Mouse (Mus musculus): ENCODE measurements around the gene Olfr315. TPM values are rescaled to one million over a fixed set of nuclear protein-coding genes. Genes with fewer than 3 reads are reported as not detected.

Gene Olfr315
- polyA plus RNA-seq (2012; rRNA removed; ENCODE audit: low replicate concordance), result not detected in 2 replicates

GRCm38 (mm10) chr11:58772888-58773287, at the start of gene Olfr315:
Gene Olfr315 (plus strand): TSS chr11:58773188.

GRCm38 (mm10) chr11:58723914-58724313, 49.1 kb upstream of the Olfr315 start, which contains the start of gene Olfr318:
Gene Olfr318 (minus strand): TSS chr11:58724014.

GRCm38 (mm10) chr11:58738792-58739262, 34.2 kb upstream of the Olfr315 start, which contains the start of gene Olfr317:
Gene Olfr317 (minus strand): TSS chr11:58739212.

GRCm38 (mm10) chr11:58752434-58752833, 20.6 kb upstream of the Olfr315 start, which contains the start of gene Olfr316:
Gene Olfr316 (plus strand): TSS chr11:58752734.

GRCm38 (mm10) chr11:58782480-58783089, 9.6 kb downstream of the Olfr315 start, which contains the start of gene Olfr314:
Gene Olfr314 (plus strand): TSS chr11:58782952.

GRCm38 (mm10) chr11:58801558-58802228, 28.7 kb downstream of the Olfr315 start, which contains the start of gene Fam183b:
Gene Fam183b (minus strand): TSS chr11:58801960.

GRCm38 (mm10) chr11:58814700-58815099, 41.7 kb downstream of the Olfr315 start, which contains the start of gene Olfr313:
Gene Olfr313 (plus strand): TSS chr11:58815000.

GRCm38 (mm10) chr11:58828937-58829336, 55.9 kb downstream of the Olfr315 start, which contains the start of gene Olfr312:
Gene Olfr312 (plus strand): TSS chr11:58829237.

Other genes with a start within 250 kb of the Olfr315 start
- gene Olfr330, start 238.4 kb upstream of the Olfr315 start, polyA plus RNA-seq (2012; rRNA removed; ENCODE audit: low replicate concordance), result not detected in 2 replicates
- gene Olfr329-ps, start 226.8 kb upstream of the Olfr315 start, polyA plus RNA-seq (2012; rRNA removed; ENCODE audit: low replicate concordance), result not detected in 2 replicates
- gene Olfr328, start 217.6 kb upstream of the Olfr315 start, polyA plus RNA-seq (2012; rRNA removed; ENCODE audit: low replicate concordance), result not detected in 2 replicates
- not detected in 2 replicates for gene Olfr224, start 202.6 kb upstream of the Olfr315 start, polyA plus RNA-seq (2012; rRNA removed; ENCODE audit: low replicate concordance)
- not detected in 2 replicates for gene Olfr325, start 195.5 kb upstream of the Olfr315 start, polyA plus RNA-seq (2012; rRNA removed; ENCODE audit: low replicate concordance)
- gene Olfr324, start 178.1 kb upstream of the Olfr315 start, polyA plus RNA-seq (2012; rRNA removed; ENCODE audit: low replicate concordance), result not detected in 2 replicates
- 22.8 and 126 TPM in 2 replicates for gene 2210407C18Rik, start 157.1 kb upstream of the Olfr315 start, polyA plus RNA-seq (2012; rRNA removed; ENCODE audit: low replicate concordance)
- 0.78 TPM in 1 of 2 replicates, not detected in the other for gene Olfr323, start 142.7 kb upstream of the Olfr315 start, polyA plus RNA-seq (2012; rRNA removed; ENCODE audit: low replicate concordance)
- gene Trim58, start 132.7 kb upstream of the Olfr315 start, polyA plus RNA-seq (2012; rRNA removed; ENCODE audit: low replicate concordance), result 0.06 TPM in 1 of 2 replicates, not detected in the other
- gene Olfr322, start 114.4 kb upstream of the Olfr315 start, polyA plus RNA-seq (2012; rRNA removed; ENCODE audit: low replicate concordance), result not detected in 2 replicates
- not detected in 2 replicates for gene Olfr320, start 92.1 kb upstream of the Olfr315 start, polyA plus RNA-seq (2012; rRNA removed; ENCODE audit: low replicate concordance)
- gene Olfr319, start 74.0 kb upstream of the Olfr315 start, polyA plus RNA-seq (2012; rRNA removed; ENCODE audit: low replicate concordance), result not detected in 2 replicates
- not detected in 2 replicates for gene Olfr318, start 49.2 kb upstream of the Olfr315 start, polyA plus RNA-seq (2012; rRNA removed; ENCODE audit: low replicate concordance)
- not detected in 2 replicates for gene Olfr317, start 34.0 kb upstream of the Olfr315 start, polyA plus RNA-seq (2012; rRNA removed; ENCODE audit: low replicate concordance)
- not detected in 2 replicates for gene Olfr316, start 20.5 kb upstream of the Olfr315 start, polyA plus RNA-seq (2012; rRNA removed; ENCODE audit: low replicate concordance)
- not detected in 2 replicates for gene Olfr314, start 9.8 kb downstream of the Olfr315 start, polyA plus RNA-seq (2012; rRNA removed; ENCODE audit: low replicate concordance)
- gene Fam183b, start 28.8 kb downstream of the Olfr315 start, polyA plus RNA-seq (2012; rRNA removed; ENCODE audit: low replicate concordance), result 0.39 and 2.2 TPM in 2 replicates
- not detected in 2 replicates for gene Olfr313, start 41.8 kb downstream of the Olfr315 start, polyA plus RNA-seq (2012; rRNA removed; ENCODE audit: low replicate concordance)
- not detected in 2 replicates for gene Olfr312, start 56.0 kb downstream of the Olfr315 start, polyA plus RNA-seq (2012; rRNA removed; ENCODE audit: low replicate concordance)
- gene Olfr311, start 66.1 kb downstream of the Olfr315 start, polyA plus RNA-seq (2012; rRNA removed; ENCODE audit: low replicate concordance), result not detected in 2 replicates
- 0.24 and 0.98 TPM in 2 replicates for gene Gm12258, start 74.0 kb downstream of the Olfr315 start, polyA plus RNA-seq (2012; rRNA removed; ENCODE audit: low replicate concordance)
- 0.36 and 0.91 TPM in 2 replicates for gene 2810021J22Rik, start 94.0 kb downstream of the Olfr315 start, polyA plus RNA-seq (2012; rRNA removed; ENCODE audit: low replicate concordance)
- 0.06 and 0.07 TPM in 2 replicates for gene Zfp39, start 131.0 kb downstream of the Olfr315 start, polyA plus RNA-seq (2012; rRNA removed; ENCODE audit: low replicate concordance)
- not detected in 2 replicates for gene Btnl10, start 144.7 kb downstream of the Olfr315 start, polyA plus RNA-seq (2012; rRNA removed; ENCODE audit: low replicate concordance)
- 171 and 270 TPM in 2 replicates for gene Rnf187, start 165.7 kb downstream of the Olfr315 start, polyA plus RNA-seq (2012; rRNA removed; ENCODE audit: low replicate concordance)
- 1.5 and 3.2 TPM in 2 replicates for gene Hist3h2ba, start 175.7 kb downstream of the Olfr315 start, polyA plus RNA-seq (2012; rRNA removed; ENCODE audit: low replicate concordance)
- gene Hist3h2a, start 181.5 kb downstream of the Olfr315 start, polyA plus RNA-seq (2012; rRNA removed; ENCODE audit: low replicate concordance), result 8.0 and 11.6 TPM in 2 replicates
- 0.08 and 0.09 TPM in 2 replicates for gene Trim17, start 181.5 kb downstream of the Olfr315 start, polyA plus RNA-seq (2012; rRNA removed; ENCODE audit: low replicate concordance)
- gene Trim11, start 204.9 kb downstream of the Olfr315 start, polyA plus RNA-seq (2012; rRNA removed; ENCODE audit: low replicate concordance), result 22.8 and 25.2 TPM in 2 replicates

Data from duodenum, adult 2 months (tissue).